Mouse (Mus musculus) midbrain, embryonic 12.5 days (tissue): Measurements from ENCODE around the gene Sept9. TPM values are rescaled to one million over a fixed set of nuclear protein-coding genes. Genes with fewer than 3 reads are reported as not detected.
"Not testable (repeated sequence)": the region's sequence is repeated elsewhere in the genome, so short reads cannot be mapped to it uniquely, and the experiment has no call there.

Source experiments
- ATAC-seq: fragments of 200-750 bp; cut with Nextera tagmentation; 2 replicates; pipeline ENCODE4 v1.8.0; 2017; ENCODE audit warnings: low read depth, moderate TSS enrichment, moderate library complexity; ENCODE audit not compliant: low FRiP score
- H3K27ac ChIP-seq: fragments of 300-500 bp; sonication (generic); replicated peaks from 2 replicates; pipeline ENCODE4 v1.5.1; 2016; ENCODE audit warnings: mild to moderate bottlenecking
- H3K27me3 ChIP-seq: fragments of 300-500 bp; sonication (generic); 2 replicates; pipeline ENCODE4 v1.6.1; 2016; ENCODE audit warnings: mild to moderate bottlenecking
- H3K36me3 ChIP-seq: fragments of 300-500 bp; sonication (generic); 2 replicates; pipeline ENCODE4 v1.6.1; 2016
- H3K4me1 ChIP-seq: fragments of 300-500 bp; sonication (generic); 2 replicates; pipeline ENCODE4 v1.6.1; 2016
- H3K4me2 ChIP-seq: fragments of 300-500 bp; sonication (generic); replicated peaks from 2 replicates; pipeline ENCODE4 v1.6.1; 2016; ENCODE audit warnings: mild to moderate bottlenecking, moderate library complexity
- H3K4me3 ChIP-seq: fragments of 300-500 bp; sonication (generic); 2 replicates; pipeline ENCODE4 v1.5.1; 2016; ENCODE audit warnings: mild to moderate bottlenecking
- H3K9ac ChIP-seq: fragments of 300-500 bp; sonication (generic); replicated peaks from 2 replicates; pipeline ENCODE4 v1.6.1; 2016; ENCODE audit warnings: mild to moderate bottlenecking, moderate library complexity
- H3K9me3 ChIP-seq: fragments of 300-500 bp; sonication (generic); 2 replicates; pipeline ENCODE4 v1.6.1; 2016; ENCODE audit warnings: mild to moderate bottlenecking
- WGBS: fragments of 180-500 bp; shearing (Covaris S2); methylation state at CpG from one replicate; pipeline ENCODE4 v1.1.7; 2016; 5-methylcytosine and 5-hydroxymethylcytosine counted together
- polyA plus RNA-seq: library from polyadenylated mRNA; unstranded; fragments of >200 nt; fragmentation: Nextera tagmentation; extraction: Ambion mirVana; gene quantifications from 2 replicates; pipeline ENCODE4 v1.2.1, GENCODE M21; 2016

Gene Sept9
- polyA plus RNA-seq, 1 experiment from 2014 or later, result 176 TPM

DNA sequence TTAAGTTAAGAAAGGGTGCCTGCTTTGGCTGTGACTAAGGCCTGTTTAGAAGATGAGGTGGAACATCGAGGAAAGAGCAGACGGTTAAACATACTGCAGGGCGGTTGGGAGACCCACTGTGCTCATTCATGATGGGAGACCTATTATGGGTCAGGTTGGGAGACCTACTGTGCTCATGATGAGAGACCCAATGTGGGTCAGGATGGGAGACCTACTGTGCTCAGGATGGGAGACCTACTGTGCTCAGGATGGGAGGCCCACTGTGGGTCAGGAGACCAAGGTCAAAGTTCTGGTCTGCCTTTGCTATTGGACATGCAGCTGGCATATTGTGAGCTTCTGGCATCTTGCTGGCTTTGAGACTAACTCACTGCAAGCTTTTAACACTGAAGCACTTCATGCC, 139.6 kb downstream of the Sept9 start:
- H3K4me1 ChIP-seq, result peaks cover 87% of the 10 kb centered on the region
- ATAC-seq, result no peak
- 89% methylated on average over 3 of the region's 3 CpGs for WGBS

DNA sequence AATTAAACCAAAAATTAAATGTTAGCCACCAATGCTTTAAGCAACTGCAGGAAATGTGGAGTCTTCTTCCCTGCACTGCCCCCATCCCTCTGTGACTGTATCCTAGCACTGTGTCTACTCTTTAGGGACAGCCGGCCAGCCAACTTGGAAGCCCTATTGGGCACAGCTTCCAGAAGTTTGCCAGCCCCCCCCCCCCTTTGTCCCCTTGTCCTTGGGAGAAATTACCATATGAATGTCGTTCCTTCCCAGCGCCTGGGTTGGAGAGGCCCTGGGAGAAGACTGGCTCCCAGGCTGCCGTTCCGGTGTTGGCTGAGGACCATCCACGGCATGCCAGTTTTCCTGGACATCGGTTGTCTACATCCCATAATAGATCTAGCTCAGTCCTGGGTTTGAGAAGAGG, 141.8 kb downstream of the Sept9 start:
- ATAC-seq, result peak; percentile 59; the same call in 1 of the 2 replicates
- Histone ChIP-seq H3K9me3 (no peaks in the 10 kb centered on the region), H3K4me2 (peak overlapping the region; percentile 1), H3K4me1 (peaks cover 88% of the 10 kb centered on the region), H3K27me3 (no peaks in the 10 kb centered on the region), H3K4me3 (no peak overlapping the region), H3K27ac (peak overlapping the region; percentile 43), H3K36me3 (0 out of 2 replicates have a peak, but pooled peaks cover 4% of the 10 kb centered on the region), H3K9ac (no peak overlapping the region)
- WGBS, result 10% methylated on average over 7 of the region's 7 CpGs

More for the DNA sequence above, 139.6 kb downstream of the Sept9 start:
- no peaks in the 10 kb centered on the region for H3K9me3 ChIP-seq
- no peaks in the 10 kb centered on the region for H3K27me3 ChIP-seq
- no peak overlapping the region for H3K4me3 ChIP-seq
- H3K36me3 ChIP-seq, result 0 out of 2 replicates have a peak, but pooled peaks cover 4% of the 10 kb centered on the region
- no peak overlapping the region for H3K4me2 ChIP-seq
- no peak overlapping the region for H3K27ac ChIP-seq
- no peak overlapping the region for H3K9ac ChIP-seq

DNA sequence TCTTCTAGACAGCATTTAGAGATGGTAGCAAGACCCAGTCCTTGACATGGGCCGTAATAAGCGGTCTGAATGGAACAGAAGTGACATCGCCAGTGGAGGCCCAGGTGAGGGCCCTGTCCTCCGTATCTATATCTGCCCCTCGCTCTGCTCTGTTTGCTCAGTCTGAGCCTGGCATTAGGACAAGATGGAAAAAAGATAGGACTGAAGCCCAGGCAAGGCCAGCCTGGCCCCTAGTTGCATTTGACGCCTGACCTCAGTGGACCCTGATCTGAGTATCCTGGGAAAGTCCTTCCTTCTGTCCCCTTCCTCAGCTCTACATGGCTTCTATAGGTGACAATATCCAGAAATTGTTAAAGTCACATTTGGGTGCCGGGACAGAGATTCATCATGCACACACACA, 142.6 kb downstream of the Sept9 start:
- Histone ChIP-seq H3K27ac (no peak overlapping the region), H3K9me3 (no peaks in the 10 kb centered on the region), H3K27me3 (no peaks in the 10 kb centered on the region), H3K9ac (no peak overlapping the region), H3K36me3 (0 out of 2 replicates have a peak, but pooled peaks cover 3% of the 10 kb centered on the region), H3K4me2 (no peak overlapping the region), H3K4me1 (peaks cover 93% of the 10 kb centered on the region), H3K4me3 (no peak overlapping the region)
- 91% methylated on average over 7 of the region's 7 CpGs for WGBS
- no peak for ATAC-seq

DNA sequence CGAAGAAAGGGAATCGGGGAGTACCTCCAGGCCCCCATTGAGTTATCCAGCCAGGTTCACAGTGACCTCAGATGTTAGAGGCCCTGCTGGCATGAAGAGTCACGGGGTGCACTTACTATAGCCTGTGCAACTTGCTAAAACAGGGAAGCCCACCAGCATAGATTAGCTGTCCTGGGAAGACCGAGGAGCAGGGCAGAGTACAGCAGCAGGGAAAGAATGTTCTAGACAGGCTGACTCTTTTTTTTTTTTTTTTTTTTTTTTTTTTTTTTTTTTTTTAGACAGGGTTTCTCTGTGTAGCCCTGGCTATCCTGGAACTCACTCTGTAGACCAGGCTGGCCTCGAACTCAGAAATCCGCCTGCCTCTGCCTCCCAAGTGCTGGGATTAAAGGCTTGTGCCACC, 143.0 kb downstream of the Sept9 start:
- not testable (repeated sequence) for H3K9ac ChIP-seq, ATAC-seq, H3K9me3 ChIP-seq, H3K4me2 ChIP-seq, H3K4me3 ChIP-seq, H3K27me3 ChIP-seq, H3K27ac ChIP-seq, H3K36me3 ChIP-seq
- peaks cover 94% of the 10 kb centered on the region for H3K4me1 ChIP-seq
- 93% methylated on average over 6 of the region's 6 CpGs for WGBS

DNA sequence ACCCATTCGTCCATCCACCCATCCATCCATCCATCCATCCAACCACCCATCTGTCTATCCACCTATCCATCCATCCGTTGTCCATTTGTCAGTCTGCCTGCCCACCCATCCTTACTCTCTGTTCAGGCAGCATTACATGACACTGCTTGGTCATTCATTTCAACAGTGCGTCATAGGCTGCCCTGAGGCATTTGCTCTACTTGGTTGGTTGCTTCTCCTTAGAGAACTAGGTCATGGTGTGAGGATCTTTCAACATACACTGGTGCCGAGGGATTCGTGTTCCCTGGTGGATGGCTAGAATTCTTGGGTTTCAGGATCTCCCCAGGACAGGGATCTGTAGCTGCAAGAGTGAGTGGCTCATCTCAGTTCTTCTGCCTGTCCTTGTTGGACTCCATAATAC, 144.3 kb downstream of the Sept9 start:
- H3K4me3 ChIP-seq, result no peak overlapping the region
- 89% methylated on average over 5 of the region's 5 CpGs for WGBS
- ATAC-seq, result no peak

DNA sequence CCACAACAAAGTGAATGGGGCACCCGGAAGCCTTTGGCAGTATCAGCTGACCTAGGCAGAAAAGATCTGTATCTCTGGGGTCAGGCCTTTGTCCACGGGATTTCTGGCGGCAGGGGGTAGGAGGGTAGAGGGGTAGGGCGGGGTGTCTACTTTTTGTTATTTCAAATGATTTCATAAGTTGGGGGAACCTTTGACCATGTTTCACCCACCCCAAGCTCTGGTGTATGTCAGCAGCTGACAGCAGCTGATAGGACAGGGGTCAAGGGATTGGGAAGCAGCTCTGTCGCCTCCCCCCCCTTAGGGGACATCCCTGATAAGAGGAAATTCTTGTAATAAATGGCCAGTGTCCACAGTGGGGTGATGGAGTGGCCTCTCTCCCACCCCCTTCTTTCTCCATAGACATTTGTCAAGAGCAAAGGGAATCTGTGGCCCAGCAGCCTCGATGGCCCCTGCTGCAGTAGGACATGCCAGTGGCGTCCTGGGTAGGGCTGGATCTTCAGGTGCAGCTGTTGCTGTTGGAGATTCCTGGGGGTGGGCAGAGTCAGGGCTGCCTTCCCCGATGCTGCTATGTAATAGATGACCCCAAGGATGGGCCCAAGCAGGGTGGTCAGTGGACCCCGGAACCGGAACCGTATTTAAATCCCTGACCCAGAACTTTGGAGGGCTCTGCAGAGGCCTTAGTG, 145.0 kb downstream of the Sept9 start:
- no peak overlapping the region for H3K4me3 ChIP-seq
- H3K27me3 ChIP-seq, result no peaks in the 10 kb centered on the region
- peak overlapping the region; percentile 74 for H3K27ac ChIP-seq
- no peaks in the 10 kb centered on the region for H3K9me3 ChIP-seq
- ATAC-seq, result no peak
- H3K9ac ChIP-seq, result peak overlapping the region; percentile 24; the same call in 1 of the 2 replicates
- peaks cover 98% of the 10 kb centered on the region for H3K4me1 ChIP-seq
- WGBS, result 61% methylated on average over 11 of the region's 11 CpGs
- peak overlapping the region; percentile 22 for H3K4me2 ChIP-seq
- H3K36me3 ChIP-seq, result no peaks in the 10 kb centered on the region

More for the DNA sequence above, 144.3 kb downstream of the Sept9 start:
- no peaks in the 10 kb centered on the region for H3K27me3 ChIP-seq
- H3K36me3 ChIP-seq, result no peaks in the 10 kb centered on the region
- H3K27ac ChIP-seq, result no peak overlapping the region
- H3K4me1 ChIP-seq, result peaks cover 97% of the 10 kb centered on the region
- no peak overlapping the region for H3K9ac ChIP-seq
- H3K9me3 ChIP-seq, result no peaks in the 10 kb centered on the region
- H3K4me2 ChIP-seq, result no peak overlapping the region

DNA sequence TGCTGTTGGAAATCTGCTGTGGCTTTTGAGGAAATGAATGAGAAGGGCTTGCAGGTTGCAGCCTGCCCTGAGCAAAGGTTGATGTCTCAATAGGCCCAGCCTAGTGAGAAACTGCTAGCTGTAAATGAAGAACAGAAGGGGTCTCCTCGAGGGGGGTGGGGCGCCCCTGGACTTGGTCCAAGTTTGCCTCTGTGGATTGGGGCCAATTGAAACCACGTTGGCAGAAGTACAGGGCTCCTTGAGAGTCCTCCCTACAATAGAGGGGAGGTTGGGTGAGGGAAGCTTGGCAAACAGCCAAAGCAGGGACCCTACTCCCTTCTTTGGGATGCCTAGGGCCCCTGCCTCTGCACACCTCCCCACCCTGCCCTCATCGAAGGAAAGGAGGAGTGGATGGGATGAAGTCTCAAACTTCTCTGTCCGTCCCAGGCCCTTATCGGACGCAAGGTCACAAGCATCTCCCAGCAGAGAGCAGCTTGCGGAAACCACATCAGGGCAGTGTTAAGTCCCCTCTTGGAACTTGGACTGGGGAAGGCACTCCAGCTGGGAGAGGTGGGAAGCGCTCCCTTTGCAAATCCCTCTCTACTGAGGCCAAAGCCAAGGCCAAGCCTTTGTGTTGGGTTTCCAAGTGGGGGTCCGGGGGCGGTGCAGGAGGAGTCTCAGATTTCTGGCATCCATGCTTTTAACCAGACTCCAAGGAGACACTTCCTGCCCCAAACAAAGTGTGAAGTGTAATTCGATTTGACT, 145.7 kb downstream of the Sept9 start:
- peaks cover 98% of the 10 kb centered on the region for H3K4me1 ChIP-seq
- H3K9ac ChIP-seq, result peak overlapping the region; percentile 24; the same call in 1 of the 2 replicates
- H3K36me3 ChIP-seq, result no peaks in the 10 kb centered on the region
- H3K27ac ChIP-seq, result peak overlapping the region; percentile 74
- no peak overlapping the region for H3K4me3 ChIP-seq
- ATAC-seq, result peak; percentile 52
- H3K4me2 ChIP-seq, result peak overlapping the region; percentile 22
- H3K9me3 ChIP-seq, result no peaks in the 10 kb centered on the region
- no peaks in the 10 kb centered on the region for H3K27me3 ChIP-seq
- 42% methylated on average over 12 of the region's 12 CpGs for WGBS

DNA sequence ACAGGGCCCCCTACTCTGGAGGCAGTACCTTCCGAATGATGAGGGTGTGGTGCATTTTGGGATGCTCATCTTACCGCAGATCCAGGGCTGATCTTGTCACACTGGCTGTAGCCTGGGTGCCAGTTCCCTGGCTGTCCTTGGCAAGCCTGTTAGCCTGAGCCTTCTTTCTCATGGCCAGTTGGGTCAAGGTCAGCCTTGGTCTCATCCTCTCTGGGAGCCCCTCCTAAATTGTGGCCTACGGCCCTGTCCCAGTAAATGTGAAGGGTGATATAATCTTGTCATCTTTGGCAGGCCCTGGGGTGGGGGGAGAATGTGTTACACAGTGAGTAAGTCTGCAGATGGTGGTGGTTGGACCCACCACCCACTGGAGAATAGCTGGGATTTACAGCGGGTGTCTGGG, 147.8 kb downstream of the Sept9 start:
- H3K4me3 ChIP-seq, result no peak overlapping the region
- H3K36me3 ChIP-seq, result peaks cover 14% of the 10 kb centered on the region
- H3K4me1 ChIP-seq, result peaks cover 84% of the 10 kb centered on the region
- peak overlapping the region; percentile 58; the same call in 1 of the 2 replicates for H3K27ac ChIP-seq
- no peaks in the 10 kb centered on the region for H3K9me3 ChIP-seq
- 0 out of 2 replicates have a peak overlapping the region, but pooled peaks have one; percentile 16 for H3K9ac ChIP-seq
- no peak for ATAC-seq
- 82% methylated on average over 4 of the region's 4 CpGs for WGBS
- no peaks in the 10 kb centered on the region for H3K27me3 ChIP-seq
- H3K4me2 ChIP-seq, result no peak overlapping the region; the same call in 1 of the 2 replicates

DNA sequence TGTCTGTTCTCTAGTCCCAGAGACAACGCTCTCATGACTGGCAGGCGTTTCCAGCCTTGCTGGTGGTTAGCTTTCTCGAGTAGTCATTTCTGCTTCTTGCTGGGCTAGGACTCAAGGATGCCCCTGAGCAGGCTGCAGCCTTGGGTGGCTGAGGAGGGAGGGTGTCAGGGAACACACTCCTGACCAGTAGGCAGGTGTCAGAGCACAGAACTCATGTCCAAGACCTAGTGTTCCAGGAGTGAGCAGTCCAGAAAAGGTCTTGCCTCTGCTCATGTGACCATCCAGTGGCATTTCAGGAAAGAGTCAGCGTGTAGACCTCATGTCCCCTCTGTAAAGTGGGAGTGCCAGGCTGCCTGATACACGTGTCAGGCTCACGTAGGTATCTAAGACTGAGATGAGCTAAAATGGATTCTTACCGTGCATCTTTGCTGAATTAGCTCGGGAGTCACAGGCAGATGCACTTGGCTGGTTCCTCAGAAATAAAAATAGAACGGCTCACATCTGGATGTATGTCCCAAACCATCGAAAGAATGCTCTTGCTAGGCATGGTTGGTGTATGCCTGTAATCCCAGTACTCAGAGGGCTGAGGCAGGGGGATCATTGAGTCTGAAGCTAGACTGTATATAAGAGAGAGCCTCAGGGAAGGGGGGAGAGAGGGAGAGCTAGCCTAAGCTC, 149.1 kb downstream of the Sept9 start:
- Histone ChIP-seq H3K9ac (no peak overlapping the region), H3K9me3 (no peaks in the 10 kb centered on the region), H3K4me1 (peaks cover 72% of the 10 kb centered on the region), H3K36me3 (peaks cover 27% of the 10 kb centered on the region), H3K4me3 (no peak overlapping the region), H3K4me2 (no peak overlapping the region), H3K27me3 (no peaks in the 10 kb centered on the region), H3K27ac (0 out of 2 replicates have a peak overlapping the region, but pooled peaks have one; percentile 7)
- no peak for ATAC-seq
- WGBS, result 68% methylated on average over 10 of the region's 10 CpGs

DNA sequence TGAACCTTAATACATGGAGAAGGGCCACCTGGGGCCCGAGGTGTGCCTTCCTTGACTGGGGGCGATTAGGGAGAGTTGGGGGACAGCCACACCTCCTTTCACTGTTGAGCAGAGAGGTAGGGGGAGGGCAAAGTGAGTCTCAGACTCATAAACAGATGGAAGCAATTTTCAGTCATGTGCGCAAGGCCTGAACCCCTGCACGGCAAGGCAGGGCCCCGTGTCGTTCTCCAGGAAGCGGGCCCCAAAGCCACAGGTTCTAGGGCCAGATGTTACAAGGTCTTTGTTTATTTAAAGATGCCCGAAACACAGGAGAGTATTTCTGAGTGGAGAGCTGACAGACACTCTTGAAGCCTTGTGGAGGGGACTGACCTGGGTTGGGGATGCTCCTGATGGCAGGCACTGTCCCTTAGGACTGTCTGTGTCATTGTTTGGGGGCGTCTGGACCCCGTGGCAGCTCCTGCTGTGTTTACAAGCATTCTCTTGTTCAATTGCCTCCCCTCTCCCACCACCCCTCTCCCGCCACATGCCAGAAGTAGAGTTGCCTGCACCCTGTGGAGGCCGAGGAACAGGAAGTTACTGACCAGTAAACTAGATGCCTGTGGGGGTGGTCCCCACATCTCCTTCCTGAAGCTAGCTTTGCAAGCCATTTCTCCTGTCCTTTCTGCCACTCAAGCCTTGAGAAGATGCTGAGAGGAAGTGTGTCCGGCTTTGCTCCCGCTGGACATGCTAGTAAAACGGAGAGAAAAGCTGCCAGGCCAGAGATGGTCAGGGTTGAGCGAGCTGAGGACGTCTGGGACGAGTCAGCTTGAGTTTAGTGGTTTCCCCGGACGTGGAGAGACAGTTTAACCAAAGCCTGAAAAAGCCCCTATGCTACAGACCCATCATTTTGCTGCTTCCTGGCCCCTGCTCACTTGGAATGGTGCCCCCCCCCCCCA, 150.2 kb downstream of the Sept9 start:
- H3K27ac ChIP-seq, result 0 out of 2 replicates have a peak overlapping the region, but pooled peaks have one; percentile 0
- no peak for ATAC-seq
- peaks cover 39% of the 10 kb centered on the region for H3K36me3 ChIP-seq
- peaks cover 61% of the 10 kb centered on the region for H3K4me1 ChIP-seq
- 43% methylated on average over 20 of the region's 20 CpGs for WGBS
- no peaks in the 10 kb centered on the region for H3K27me3 ChIP-seq
- no peaks in the 10 kb centered on the region for H3K9me3 ChIP-seq
- no peak overlapping the region for H3K4me2 ChIP-seq
- H3K9ac ChIP-seq, result no peak overlapping the region
- no peak overlapping the region for H3K4me3 ChIP-seq
